ENCODE assay signal across 14 mouse cellular contexts in the genomic region with DNA sequence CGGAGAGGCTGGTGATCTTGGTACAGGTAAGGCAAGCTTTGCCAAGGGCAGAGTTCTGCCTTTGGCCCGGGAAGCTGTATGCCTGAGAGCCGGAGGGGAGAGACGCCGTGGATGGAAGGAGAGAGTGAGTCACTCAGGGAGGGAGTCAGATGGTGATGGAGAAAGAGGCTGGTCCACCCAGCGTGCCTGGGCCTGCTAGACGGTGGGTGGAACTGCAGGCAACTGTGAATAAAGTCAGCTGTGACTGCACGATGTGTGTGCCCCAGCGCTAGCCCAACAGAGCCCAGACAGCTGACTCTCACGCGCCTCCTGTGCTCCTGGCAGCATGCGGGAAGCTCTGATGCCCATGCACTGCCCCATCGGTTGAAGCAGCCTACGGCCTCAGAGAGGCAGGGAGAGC. TPM values are rescaled to one million over a fixed set of nuclear protein-coding genes. Genes with fewer than 3 reads are reported as not detected.
DNase-seq lines count a peak whose midpoint lies in the region; TF ChIP-seq lines count a peak whose summit lies in the region.
"Had no signal": no experiment of that assay in that cellular context is flagged by ENCODE, and none has a peak within 500 bp of the region (broad histone marks: within the 10 kb centered on the region; RNA-seq: fewer than 3 reads in every experiment).

No protein-coding gene starts in this region.

- no peaks in the 10 kb centered on the region; the same call in 1 of the 2 replicates for H3K4me1 ChIP-seq in lung, adult 2 months (ENCODE audit: control insufficient read depth, insufficient read depth, low read length)

- 82% methylated on average over 14 of the region's 14 CpGs for WGBS in lung, adult 2 months

- no peak for TF ChIP-seq CTCF in lung, adult 2 months (IDR thresholded peaks at IDR 0.05; ENCODE audit: insufficient read depth, low read length)

- no peak overlapping the region for H3K4me3 ChIP-seq in lung, adult 2 months (replicated peaks; ENCODE audit: extremely low read depth, low read depth, low read length)
- H3K4me3 ChIP-seq: intestine, embryonic 15.5 days; limb, embryonic 13.5 days had no signal

- peak; percentile 45 for DNase-seq in adrenal gland, postnatal 14 days
- no peak for DNase-seq in adrenal gland, postnatal 25 days
- DNase-seq in 3134 (ENCODE audit: extremely low read depth, insufficient read length, low spot score), result peak; percentile 59
- peak; percentile 40 to 48 for DNase-seq in layer of hippocampus, adult 18-20 months (ENCODE audit: low spot score in 2 of 2)
- peak; percentile 77 to 80 for DNase-seq in right cerebral cortex, adult 2 months (ENCODE audit: low spot score in 2 of 2)
- no peak for DNase-seq in embryo, embryonic 10 days (ENCODE audit: low spot score)
- DNase-seq in cerebellum, adult 8-10 months, result no peak
- DNase-seq in lung, adult 2 months, result no peak
- DNase-seq: B cell, adult 2 months; lung, postnatal 36 days; retina, postnatal 1 day; thymus, postnatal 36 days had no signal

- no peak for TF ChIP-seq POLR2A in lung, adult 2 months (IDR thresholded peaks at IDR 0.05; ENCODE audit: borderline replicate concordance, extremely low read depth, low read depth, low read length)

RNA-seq across cellular contexts. Expression of a gene that starts 45.4 kb away (rescaled TPM):
- 63.5 and 64.3 TPM in 2 replicates for total RNA-seq in adrenal gland, postnatal 14 days (2021)
- total RNA-seq in adrenal gland, postnatal 25 days (2021), result 55.0 and 60.3 TPM in 2 replicates
- total RNA-seq in layer of hippocampus, adult 18-20 months (2021), result 10 to 100 TPM; 67.6 to 77.5 TPM
- polyA plus RNA-seq in lung, adult 2 months (2012; rRNA removed), result 245 and 250 TPM in 2 replicates

Comparison
In these comparisons a context has a peak if more than half of its experiments do, and no peak if none do; other contexts are left out.
1. DNase-seq: peak in adrenal gland, postnatal 14 days (single experiment), 3134 (single experiment), layer of hippocampus, adult 18-20 months (2 of 2) and right cerebral cortex, adult 2 months (2 of 2); none in adrenal gland, postnatal 25 days (single experiment), embryo, embryonic 10 days (single experiment), cerebellum, adult 8-10 months (single experiment) and lung, adult 2 months (single experiment).